In the genomic region with DNA sequence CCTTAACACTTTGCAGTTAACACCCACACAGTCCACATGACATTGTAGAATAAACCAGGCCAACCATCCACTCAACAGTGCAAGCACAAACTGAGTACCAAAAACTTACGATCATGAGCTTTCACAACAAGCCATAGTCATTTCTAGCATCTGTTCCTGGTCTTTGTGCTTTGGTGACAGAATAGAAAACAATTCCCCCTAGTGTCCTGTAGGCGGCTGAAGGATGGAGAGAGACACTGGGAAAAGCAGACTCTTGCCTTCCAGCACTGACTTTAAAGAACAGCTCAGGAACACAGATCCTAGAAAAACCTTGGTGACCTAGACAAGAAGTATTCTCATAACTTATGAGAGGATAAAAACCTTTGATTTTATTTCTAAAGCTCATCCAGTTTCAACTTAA, we compare ENCODE assay signal across 8 mouse cellular contexts. TPM values are rescaled to one million over a fixed set of nuclear protein-coding genes. Genes with fewer than 3 reads are reported as not detected.
DNase-seq lines count a peak whose midpoint lies in the region; ATAC-seq lines count a peak whose summit lies in the region.

No protein-coding gene starts in this region.

- H3K4me3 ChIP-seq in hindbrain, embryonic 12.5 days, result no peak overlapping the region
- H3K4me3 ChIP-seq in midbrain, embryonic 13.5 days (replicated peaks), result peak overlapping the region; percentile 85

- ATAC-seq in frontal cortex, adult (ENCODE audit: low TSS enrichment), result peak; percentile 25
- ATAC-seq in hindbrain, embryonic 12.5 days (ENCODE audit: low FRiP score), result no peak
- no peak for ATAC-seq in midbrain, embryonic 13.5 days

- WGBS in hindbrain, embryonic 12.5 days, result 20% methylated on average over 2 of the region's 2 CpGs
- WGBS in midbrain, embryonic 13.5 days, result 18% methylated on average over 2 of the region's 2 CpGs

- DNase-seq in frontal cortex, postnatal 10 days (ENCODE audit: low spot score in 2 of 2), result no peak
- DNase-seq in right cerebral cortex, adult 18-20 months, result peak; percentile 36
- no peak for DNase-seq in right cerebral cortex, postnatal 25 days
- no peak for DNase-seq in c-Kit-positive CD71-positive TER-119-positive erythroid progenitor cells, embryonic 14.5 days (ENCODE audit: low spot score)
- no peak for DNase-seq in natural killer cell, adult 2 months (ENCODE audit: low spot score in 2 of 2)

- no peaks in the 10 kb centered on the region for H3K27me3 ChIP-seq in hindbrain, embryonic 12.5 days
- H3K27me3 ChIP-seq in midbrain, embryonic 13.5 days, result no peaks in the 10 kb centered on the region

- H3K27ac ChIP-seq in hindbrain, embryonic 12.5 days, result no peak overlapping the region
- no peak overlapping the region for H3K27ac ChIP-seq in midbrain, embryonic 13.5 days

- peak overlapping the region; percentile 80 for H3K4me2 ChIP-seq in hindbrain, embryonic 12.5 days (replicated peaks)
- H3K4me2 ChIP-seq in midbrain, embryonic 13.5 days (replicated peaks), result peak overlapping the region; percentile 87

- H3K9me3 ChIP-seq in hindbrain, embryonic 12.5 days (replicated peaks), result no peaks in the 10 kb centered on the region
- H3K9me3 ChIP-seq in midbrain, embryonic 13.5 days, result no peaks in the 10 kb centered on the region

- H3K4me1 ChIP-seq in hindbrain, embryonic 12.5 days, result peaks cover 20% of the 10 kb centered on the region
- H3K4me1 ChIP-seq in midbrain, embryonic 13.5 days (replicated peaks), result peaks cover 46% of the 10 kb centered on the region

- no peak overlapping the region for H3K9ac ChIP-seq in hindbrain, embryonic 12.5 days
- H3K9ac ChIP-seq in midbrain, embryonic 13.5 days (replicated peaks), result no peak overlapping the region

- no peaks in the 10 kb centered on the region for H3K36me3 ChIP-seq in hindbrain, embryonic 12.5 days
- no peaks in the 10 kb centered on the region for H3K36me3 ChIP-seq in midbrain, embryonic 13.5 days

RNA-seq across cellular contexts. Expression of gene Large1, which starts 3.0 kb away (rescaled TPM):
- 12.4 and 13.8 TPM in 2 replicates for polyA plus RNA-seq in hindbrain, embryonic 12.5 days (2016; fragmentation: Nextera tagmentation; extraction: Ambion mirVana)
- polyA plus RNA-seq in midbrain, embryonic 13.5 days (2015; fragmentation: Nextera tagmentation; extraction: Ambion mirVana), result 9.9 and 11.9 TPM in 2 replicates
